In genomic region chr11:69134622-69134968, GRCm38 (mm10) we compare ENCODE assay signal across 10 mouse cellular contexts. TPM values are rescaled to one million over a fixed set of nuclear protein-coding genes. Genes with fewer than 3 reads are reported as not detected.
DNase-seq lines count a peak whose midpoint lies in the region; ATAC-seq and TF ChIP-seq lines count a peak whose summit lies in the region.
"Had no signal": no experiment of that assay in that cellular context is flagged by ENCODE, and none has a peak within 500 bp of the region (broad histone marks: within the 10 kb centered on the region; RNA-seq: fewer than 3 reads in every experiment).

No protein-coding gene starts in this region.

- no peaks in the 10 kb centered on the region for H3K9me3 ChIP-seq in heart, embryonic 11.5 days (replicated peaks; ENCODE audit: control insufficient read depth, low read length)
- no peaks in the 10 kb centered on the region for H3K9me3 ChIP-seq in E14TG2a.4 (ENCODE audit: low read length)
- H3K9me3 ChIP-seq in forebrain, embryonic 16.5 days (ENCODE audit: control insufficient read depth, low read length): no peaks in the 10 kb centered on the region
- no peaks in the 10 kb centered on the region for H3K9me3 ChIP-seq in liver, embryonic 15.5 days (replicated peaks)

- no peak for TF ChIP-seq CTCF in E14TG2a.4 (conservative IDR thresholded peaks at IDR 0.05; ENCODE audit: low read length)

- 31% methylated on average over 8 of the region's 8 CpGs for WGBS in heart, embryonic 11.5 days (ENCODE audit: insufficient replicate concordance)
- WGBS in forebrain, embryonic 16.5 days: 30% methylated on average over 8 of the region's 8 CpGs
- WGBS in liver, embryonic 15.5 days (ENCODE audit: insufficient replicate concordance): 34% methylated on average over 8 of the region's 8 CpGs

- ATAC-seq in heart, embryonic 11.5 days (replicated peaks; ENCODE audit: insufficient number of reproducible peaks, low FRiP score, low TSS enrichment): no peak; the same call in 1 of the 2 replicates
- ATAC-seq in forebrain, embryonic 16.5 days: peak; percentile 19; the same call in 1 of the 2 replicates
- peak; percentile 32 for ATAC-seq in liver, embryonic 15.5 days (ENCODE audit: insufficient read depth)

- peaks cover 12% of the 10 kb centered on the region for H3K27me3 ChIP-seq in heart, embryonic 11.5 days (ENCODE audit: control insufficient read depth, insufficient read depth, low read length)
- H3K27me3 ChIP-seq in E14TG2a.4 (ENCODE audit: insufficient read depth, low read length): peaks cover 12% of the 10 kb centered on the region
- H3K27me3 ChIP-seq in forebrain, embryonic 16.5 days (replicated peaks; ENCODE audit: control insufficient read depth, insufficient read depth, low read length): no peaks in the 10 kb centered on the region; the same call in 1 of the 2 replicates
- peaks cover 26% of the 10 kb centered on the region for H3K27me3 ChIP-seq in liver, embryonic 15.5 days

- peaks cover 7% of the 10 kb centered on the region; the same call in 1 of the 2 replicates for H3K4me1 ChIP-seq in heart, embryonic 11.5 days (ENCODE audit: control insufficient read depth, insufficient read depth, low read length)
- H3K4me1 ChIP-seq in E14TG2a.4 (replicated peaks; ENCODE audit: low read depth, low read length): peaks cover 54% of the 10 kb centered on the region
- H3K4me1 ChIP-seq in forebrain, embryonic 16.5 days (replicated peaks; ENCODE audit: control insufficient read depth, insufficient read depth, low read length): peaks cover 11% of the 10 kb centered on the region
- peaks cover 14% of the 10 kb centered on the region for H3K4me1 ChIP-seq in liver, embryonic 15.5 days (replicated peaks)

- intact Hi-C loops in heart, postnatal 10 days (cut with DNase I): no loop called here

- H3K4me2 ChIP-seq in heart, embryonic 11.5 days: peak overlapping the region; percentile 89
- peak overlapping the region; percentile 77 for H3K4me2 ChIP-seq in forebrain, embryonic 16.5 days (ENCODE audit: low read length)
- H3K4me2 ChIP-seq in liver, embryonic 15.5 days: peak overlapping the region; percentile 70

- H3K4me3 ChIP-seq in heart, embryonic 11.5 days (ENCODE audit: low read depth, low read length): peak overlapping the region; percentile 51
- peak overlapping the region; percentile 77 for H3K4me3 ChIP-seq in E14TG2a.4 (replicated peaks; ENCODE audit: low read length)
- H3K4me3 ChIP-seq in forebrain, embryonic 16.5 days (replicated peaks; ENCODE audit: low read length): peak overlapping the region; percentile 54
- H3K4me3 ChIP-seq in liver, embryonic 15.5 days (replicated peaks): peak overlapping the region; percentile 46

- DNase-seq in heart, postnatal 10 days: no peak
- DNase-seq in adipocyte (ENCODE audit: low spot score): no peak
- no peak for DNase-seq in cerebellum, adult 11-12 months
- no peak for DNase-seq in B cell, adult 2 months

- H3K27ac ChIP-seq in heart, embryonic 11.5 days (ENCODE audit: low read depth, low read length): no peak overlapping the region
- H3K27ac ChIP-seq in forebrain, embryonic 16.5 days (ENCODE audit: low read length): no peak overlapping the region
- H3K27ac ChIP-seq in liver, embryonic 15.5 days (replicated peaks): no peak overlapping the region

- H3K36me3 ChIP-seq in heart, embryonic 11.5 days (ENCODE audit: control insufficient read depth, insufficient read depth, low read length): no peaks in the 10 kb centered on the region
- no peaks in the 10 kb centered on the region for H3K36me3 ChIP-seq in E14TG2a.4 (ENCODE audit: insufficient read depth, low read length)
- no peaks in the 10 kb centered on the region for H3K36me3 ChIP-seq in forebrain, embryonic 16.5 days (ENCODE audit: control insufficient read depth, insufficient read depth)
- H3K36me3 ChIP-seq in liver, embryonic 15.5 days (replicated peaks): no peaks in the 10 kb centered on the region

- H3K9ac ChIP-seq in heart, embryonic 11.5 days (ENCODE audit: low read depth, low read length): peak overlapping the region; percentile 67
- peak overlapping the region; percentile 60 for H3K9ac ChIP-seq in forebrain, embryonic 16.5 days (replicated peaks; ENCODE audit: low read depth, low read length)
- no peak overlapping the region for H3K9ac ChIP-seq in liver, embryonic 15.5 days

RNA-seq across cellular contexts. Expression of gene Aloxe3, which starts 8.9 kb away (rescaled TPM):
- 0.37 and 0.39 TPM in 2 replicates for polyA plus RNA-seq in heart, embryonic 11.5 days (2014; fragmentation: Nextera tagmentation; extraction: Ambion mirVana)
- not detected for total RNA-seq in heart, postnatal 10 days (2021)
- polyA plus RNA-seq in forebrain, embryonic 16.5 days (2015; fragmentation: Nextera tagmentation; extraction: Ambion mirVana): 2.8 and 3.5 TPM in 2 replicates
- polyA plus RNA-seq in liver, embryonic 15.5 days (2015; fragmentation: Nextera tagmentation; extraction: Ambion mirVana): 0.13 TPM in 1 of 2 replicates, not detected in the other
- total RNA-seq: gastrocnemius, postnatal 36 days had no signal

RNA-seq across cellular contexts. Expression of gene 9130213A22Rik, which starts 12.2 kb away (rescaled TPM):
- polyA plus RNA-seq in heart, embryonic 11.5 days (2014; fragmentation: Nextera tagmentation; extraction: Ambion mirVana): 0.32 and 0.49 TPM in 2 replicates
- under 1 TPM; 0.42 to 0.60 TPM for total RNA-seq in heart, postnatal 10 days (2021)
- 0.39 and 0.71 TPM in 2 replicates for polyA plus RNA-seq in forebrain, embryonic 16.5 days (2015; fragmentation: Nextera tagmentation; extraction: Ambion mirVana)
- 0.07 TPM in 1 of 2 replicates, not detected in the other for polyA plus RNA-seq in liver, embryonic 15.5 days (2015; fragmentation: Nextera tagmentation; extraction: Ambion mirVana)
- total RNA-seq: gastrocnemius, postnatal 36 days had no signal
- polyA plus RNA-seq: CD4-positive, CD25-positive, alpha-beta regulatory T cell, adult 4 months had no signal

RNA-seq across cellular contexts. Expression of gene Hes7, which starts 14.4 kb away (rescaled TPM):
- 0.35 and 0.64 TPM in 2 replicates for polyA plus RNA-seq in heart, embryonic 11.5 days (2014; fragmentation: Nextera tagmentation; extraction: Ambion mirVana)
- under 1 TPM; 0.17 to 0.34 TPM for total RNA-seq in heart, postnatal 10 days (2021)
- 0.26 and 0.67 TPM in 2 replicates for polyA plus RNA-seq in forebrain, embryonic 16.5 days (2015; fragmentation: Nextera tagmentation; extraction: Ambion mirVana)
- 0.12 and 0.18 TPM in 2 replicates for polyA plus RNA-seq in liver, embryonic 15.5 days (2015; fragmentation: Nextera tagmentation; extraction: Ambion mirVana)
- total RNA-seq: gastrocnemius, postnatal 36 days had no signal
- polyA plus RNA-seq: CD4-positive, CD25-positive, alpha-beta regulatory T cell, adult 4 months had no signal

RNA-seq across cellular contexts. Expression of gene Alox12b, which starts 22.2 kb away (rescaled TPM):
- polyA plus RNA-seq in heart, embryonic 11.5 days (2014; fragmentation: Nextera tagmentation; extraction: Ambion mirVana): not detected in 2 replicates
- total RNA-seq in heart, postnatal 10 days (2021): not detected
- polyA plus RNA-seq in forebrain, embryonic 16.5 days (2015; fragmentation: Nextera tagmentation; extraction: Ambion mirVana): 0.12 TPM in 1 of 2 replicates, not detected in the other
- not detected in 2 replicates for polyA plus RNA-seq in liver, embryonic 15.5 days (2015; fragmentation: Nextera tagmentation; extraction: Ambion mirVana)
- total RNA-seq: gastrocnemius, postnatal 36 days had no signal
- polyA plus RNA-seq: CD4-positive, CD25-positive, alpha-beta regulatory T cell, adult 4 months had no signal

RNA-seq across cellular contexts. Expression of gene Per1, which starts 39.6 kb away (rescaled TPM):
- polyA plus RNA-seq in heart, embryonic 11.5 days (2014; fragmentation: Nextera tagmentation; extraction: Ambion mirVana): 6.2 and 6.3 TPM in 2 replicates
- total RNA-seq in heart, postnatal 10 days (2021): 100 to 1,000 TPM in 1 of 2 experiments, 10 to 100 TPM in 1; 61.4 to 101 TPM
- polyA plus RNA-seq in forebrain, embryonic 16.5 days (2015; fragmentation: Nextera tagmentation; extraction: Ambion mirVana): 11.8 and 12.1 TPM in 2 replicates
- 6.4 and 7.6 TPM in 2 replicates for polyA plus RNA-seq in liver, embryonic 15.5 days (2015; fragmentation: Nextera tagmentation; extraction: Ambion mirVana)
